Comparison of ENCODE assay signal across 8 mouse cellular contexts in the genomic region with DNA sequence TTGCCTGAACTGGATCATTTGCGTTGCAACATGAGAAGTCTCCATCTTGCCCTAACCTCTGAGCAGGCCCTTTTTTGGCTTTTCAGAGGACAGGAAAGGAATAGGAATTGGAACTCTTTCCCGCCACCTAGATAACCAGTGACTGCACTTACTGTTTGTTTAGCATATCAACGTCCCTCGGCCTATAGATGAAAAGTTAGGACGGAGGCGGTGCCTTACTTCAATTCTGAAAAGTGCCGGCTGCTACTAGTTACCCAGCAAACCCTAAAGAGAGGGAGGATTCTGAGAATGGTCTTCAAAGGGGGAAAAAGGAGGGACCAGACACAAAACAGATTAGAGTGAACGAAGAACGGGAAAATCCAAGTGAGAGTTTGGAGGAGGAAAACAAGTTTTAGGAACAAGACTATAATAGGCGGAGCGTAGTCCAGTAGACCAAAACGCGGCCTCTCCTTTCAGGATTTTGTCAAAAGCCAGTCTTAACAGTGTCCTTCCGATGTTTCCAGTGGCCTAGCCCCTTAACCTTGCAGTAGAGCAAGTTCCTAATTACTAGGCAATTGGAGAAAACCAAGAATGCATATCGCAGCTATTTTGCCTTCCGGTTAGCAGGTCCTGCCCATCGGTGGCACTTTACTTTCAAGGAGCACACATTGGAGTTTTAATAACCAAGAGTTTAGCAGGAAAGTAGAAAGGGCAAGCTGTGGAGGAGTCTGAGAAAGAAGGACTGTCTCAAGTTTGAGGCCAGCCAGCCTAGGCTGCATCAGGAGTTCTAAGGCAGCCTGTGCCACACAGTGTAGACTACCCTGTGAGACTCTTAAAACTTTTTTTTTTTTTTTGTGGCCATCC. TPM values are rescaled to one million over a fixed set of nuclear protein-coding genes. Genes with fewer than 3 reads are reported as not detected.
DNase-seq lines count a peak whose midpoint lies in the region; ATAC-seq and TF ChIP-seq lines count a peak whose summit lies in the region.

No protein-coding gene starts in this region.

- H3K27me3 ChIP-seq in heart, embryonic 15.5 days, result no peaks in the 10 kb centered on the region
- no peaks in the 10 kb centered on the region for H3K27me3 ChIP-seq in hindbrain, embryonic 12.5 days
- H3K27me3 ChIP-seq in midbrain, embryonic 13.5 days, result no peaks in the 10 kb centered on the region

- intact Hi-C loops in heart, postnatal 14 days (cut with DNase I), result loop anchor here (2.0 to 10.0 kb wide), 3 partner anchors 52 to 520 kb away; partner anchors contain the start of genes Dcaf6 and Mpc2

- no peaks in the 10 kb centered on the region for H3K9me3 ChIP-seq in heart, embryonic 15.5 days (replicated peaks)
- H3K9me3 ChIP-seq in hindbrain, embryonic 12.5 days (replicated peaks), result no peaks in the 10 kb centered on the region
- no peaks in the 10 kb centered on the region for H3K9me3 ChIP-seq in midbrain, embryonic 13.5 days

- ATAC-seq in heart, embryonic 15.5 days (replicated peaks; ENCODE audit: insufficient number of reproducible peaks, insufficient read depth, low FRiP score, low read depth), result no peak
- no peak; the same call in 1 of the 2 replicates for ATAC-seq in hindbrain, embryonic 12.5 days (ENCODE audit: low FRiP score)
- ATAC-seq in midbrain, embryonic 13.5 days, result no peak

- 33% methylated on average over 17 of the region's 17 CpGs for WGBS in heart, embryonic 15.5 days
- 24% methylated on average over 17 of the region's 17 CpGs for WGBS in hindbrain, embryonic 12.5 days
- WGBS in midbrain, embryonic 13.5 days, result 25% methylated on average over 17 of the region's 17 CpGs

- H3K27ac ChIP-seq in heart, embryonic 15.5 days, result peak overlapping the region; percentile 98
- H3K27ac ChIP-seq in bone marrow macrophage, adult 2 months (ENCODE audit: insufficient read depth, low read depth, low read length), result no peak overlapping the region
- H3K27ac ChIP-seq in hindbrain, embryonic 12.5 days, result peak overlapping the region; percentile 74; the same call in 1 of the 2 replicates
- H3K27ac ChIP-seq in midbrain, embryonic 13.5 days, result peak overlapping the region; percentile 30; the same call in 1 of the 2 replicates

- DNase-seq in heart, postnatal 14 days, result no peak
- DNase-seq in cerebellum, adult 11-12 months, result no peak
- no peak for DNase-seq in spleen, postnatal 4 days (ENCODE audit: low spot score in 2 of 2)
- no peak for DNase-seq in gastrocnemius, postnatal 4 days (ENCODE audit: low spot score in 2 of 2)

- H3K36me3 ChIP-seq in heart, embryonic 15.5 days, result no peaks in the 10 kb centered on the region
- no peaks in the 10 kb centered on the region for H3K36me3 ChIP-seq in hindbrain, embryonic 12.5 days
- no peaks in the 10 kb centered on the region for H3K36me3 ChIP-seq in midbrain, embryonic 13.5 days

- H3K9ac ChIP-seq in heart, embryonic 15.5 days, result peak overlapping the region; percentile 53
- peak overlapping the region; percentile 56 for H3K9ac ChIP-seq in hindbrain, embryonic 12.5 days
- peak overlapping the region; percentile 58; the same call in 1 of the 2 replicates for H3K9ac ChIP-seq in midbrain, embryonic 13.5 days (replicated peaks)

- no peak for TF ChIP-seq CTCF in bone marrow macrophage, adult 2 months (IDR thresholded peaks at IDR 0.05; ENCODE audit: low read depth, low read length)

- peaks cover 34% of the 10 kb centered on the region for H3K4me1 ChIP-seq in heart, embryonic 15.5 days (replicated peaks)
- H3K4me1 ChIP-seq in bone marrow macrophage, adult 2 months (ENCODE audit: control insufficient read depth, insufficient read depth, low read length), result peaks cover 19% of the 10 kb centered on the region
- peaks cover 20% of the 10 kb centered on the region for H3K4me1 ChIP-seq in hindbrain, embryonic 12.5 days
- H3K4me1 ChIP-seq in midbrain, embryonic 13.5 days (replicated peaks), result peaks cover 39% of the 10 kb centered on the region

- H3K4me3 ChIP-seq in heart, embryonic 15.5 days, result peak overlapping the region; percentile 94
- H3K4me3 ChIP-seq in bone marrow macrophage, adult 2 months (ENCODE audit: insufficient read depth, low read length), result peak overlapping the region; percentile 57
- peak overlapping the region; percentile 81 for H3K4me3 ChIP-seq in hindbrain, embryonic 12.5 days
- H3K4me3 ChIP-seq in midbrain, embryonic 13.5 days (replicated peaks), result peak overlapping the region; percentile 86

- peak overlapping the region; percentile 74 for H3K4me2 ChIP-seq in heart, embryonic 15.5 days
- peak overlapping the region; percentile 62 for H3K4me2 ChIP-seq in hindbrain, embryonic 12.5 days (replicated peaks)
- H3K4me2 ChIP-seq in midbrain, embryonic 13.5 days (replicated peaks), result peak overlapping the region; percentile 62

- TF ChIP-seq POLR2A in bone marrow macrophage, adult 2 months (IDR thresholded peaks at IDR 0.05; ENCODE audit: borderline replicate concordance, low read depth, low read length), result no peak

RNA-seq across cellular contexts. Expression of gene Mpzl1, which starts 0.9 kb away (rescaled TPM):
- 89.9 and 105 TPM in 2 replicates for polyA plus RNA-seq in heart, embryonic 15.5 days (2015; fragmentation: Nextera tagmentation; extraction: Ambion mirVana)
- total RNA-seq in heart, postnatal 14 days (2021), result 10 to 100 TPM; 33.3 to 34.1 TPM
- 2.8 and 5.4 TPM in 2 replicates for polyA plus RNA-seq in bone marrow macrophage, adult 2 months (2012; ENCODE audit: insufficient read depth, insufficient read length, missing spikeins)
- polyA plus RNA-seq in hindbrain, embryonic 12.5 days (2016; fragmentation: Nextera tagmentation; extraction: Ambion mirVana), result 140 and 148 TPM in 2 replicates
- polyA plus RNA-seq in midbrain, embryonic 13.5 days (2015; fragmentation: Nextera tagmentation; extraction: Ambion mirVana), result 135 and 147 TPM in 2 replicates
- 10 to 100 TPM; 57.2 to 61.3 TPM for total RNA-seq in gastrocnemius, postnatal 4 days (2021)

Comparison
In these comparisons a context has a peak if more than half of its experiments do, and no peak if none do; other contexts are left out.
1. RNA of gene Mpzl1, which starts 0.9 kb away (polyA plus RNA-seq): 135 to 147 TPM in midbrain, embryonic 13.5 days, 140 to 148 TPM in hindbrain, embryonic 12.5 days and 89.9 to 105 TPM in heart, embryonic 15.5 days; 2.8 to 5.4 TPM in bone marrow macrophage, adult 2 months; every median in the first group is over 10 times any median in the second.
2. Peak in every context shown above with its lines, with median percentiles within 50 percentile points of each other: H3K4me2 ChIP-seq, H3K4me3 ChIP-seq and H3K9ac ChIP-seq.